Mouse (Mus musculus) urinary bladder, postnatal 36 days (tissue): ENCODE results near the gene Fam124a.
"Not testable (repeated sequence)": the region's sequence is repeated elsewhere in the genome, so short reads cannot be mapped to it uniquely, and the experiment has no call there.

ENCODE experiments used
- DNase-seq, 2 experiments: peaks; one replicate each; pipeline ENCODE4 v3.0.0; 2022; ENCODE audit warnings: low spot score in 2 of 2, mixed read lengths in 1 of 2

Fam124a gene

GRCm38 (mm10) chr14:62574906-62575305, 19.4 kb downstream of the Fam124a start:
- no peak for DNase-seq

GRCm38 (mm10) chr14:62575862-62576261, 20.3 kb downstream of the Fam124a start:
- DNase-seq: no peak

- DNase-seq: no peak
These were observed 25.4 kb downstream of the Fam124a start for GRCm38 (mm10) chr14:62580945-62581344.

DNA sequence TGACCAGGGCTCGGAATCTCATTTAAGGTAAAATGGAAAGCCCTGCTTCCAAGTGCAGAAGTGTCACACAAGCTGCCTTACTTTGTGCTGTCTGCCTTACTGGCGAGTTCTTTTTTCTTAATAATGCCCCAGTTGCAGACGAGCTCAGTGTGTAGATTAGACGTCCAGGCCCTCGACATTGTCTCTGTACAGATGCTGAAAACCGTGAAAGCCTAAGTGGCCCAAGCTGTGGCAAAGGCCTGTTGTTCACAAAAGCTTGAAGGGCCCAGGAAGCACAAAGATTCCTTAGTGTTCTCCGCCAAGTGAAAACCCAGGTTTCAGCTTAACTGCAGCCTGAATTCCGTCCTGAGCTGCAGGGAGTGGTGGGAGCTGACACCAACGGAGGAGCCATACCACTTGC, 26.2 kb downstream of the Fam124a start:
- no peak for DNase-seq

- no peak for DNase-seq
These were observed 29.1 kb downstream of the Fam124a start for GRCm38 (mm10) chr14:62584637-62585036.

- DNase-seq: no peak
These were observed 29.8 kb downstream of the Fam124a start for GRCm38 (mm10) chr14:62585338-62585737.

DNA sequence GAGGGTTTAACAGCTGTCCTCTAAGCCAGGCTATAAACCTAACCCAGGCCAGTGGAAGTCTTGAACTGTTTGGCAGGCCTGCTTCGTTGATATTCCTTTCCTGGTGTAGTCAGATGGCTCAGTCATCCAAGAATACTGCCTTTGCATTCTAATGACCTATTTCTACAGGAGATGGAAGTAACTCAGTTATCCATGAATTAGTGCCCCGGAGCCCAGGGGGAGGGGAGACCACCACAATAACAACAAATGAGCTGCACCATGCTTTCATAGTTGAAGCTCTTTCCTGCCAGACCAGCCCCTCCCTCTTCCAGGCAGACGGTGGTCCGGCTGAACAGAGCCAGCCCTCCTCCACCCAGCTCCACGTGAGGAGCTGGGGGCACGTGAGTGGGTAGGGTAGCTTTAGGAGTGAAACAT, 44.6 kb downstream of the Fam124a start:
- DNase-seq: no peak

DNA sequence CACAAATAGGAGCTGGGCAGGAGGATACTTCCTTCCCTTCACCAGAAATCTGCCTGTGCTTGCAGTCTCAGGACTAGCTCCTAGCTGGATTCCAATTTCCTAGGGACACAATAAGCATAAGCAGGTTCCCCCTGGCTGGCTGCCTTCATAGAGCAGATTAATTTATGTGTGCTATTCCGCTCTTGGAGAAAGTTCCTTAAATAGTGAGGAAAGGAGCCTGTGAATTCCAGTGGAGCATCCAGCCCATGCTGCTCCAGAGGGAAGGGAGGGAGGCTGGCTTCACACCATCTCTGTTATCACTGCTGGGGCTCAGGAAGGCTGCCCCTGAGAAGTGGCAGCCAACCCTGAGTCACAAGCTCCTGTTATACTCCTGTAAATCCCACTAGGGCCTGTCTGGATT, 46.7 kb downstream of the Fam124a start:
- DNase-seq: no peak

DNA sequence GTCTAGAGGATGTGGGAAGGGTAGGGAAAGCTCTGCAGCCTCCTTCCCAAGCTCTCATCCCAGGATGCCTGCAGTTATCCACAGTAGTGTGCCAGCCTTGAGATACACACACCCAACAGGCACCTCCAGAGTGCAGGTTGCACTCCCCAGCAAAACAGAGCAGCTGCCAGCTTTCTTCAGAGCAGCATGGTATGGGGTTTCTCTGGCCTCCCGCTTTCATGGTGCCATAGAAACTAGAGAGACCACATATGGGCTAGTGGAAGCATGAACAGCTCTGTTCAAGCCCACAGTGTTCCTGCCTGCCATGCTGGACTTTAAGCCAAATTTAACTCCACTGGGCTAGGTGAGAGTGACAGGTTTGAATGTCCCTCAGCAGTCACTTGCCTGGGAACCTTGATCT, 47.3 kb downstream of the Fam124a start:
- no peak for DNase-seq

DNA sequence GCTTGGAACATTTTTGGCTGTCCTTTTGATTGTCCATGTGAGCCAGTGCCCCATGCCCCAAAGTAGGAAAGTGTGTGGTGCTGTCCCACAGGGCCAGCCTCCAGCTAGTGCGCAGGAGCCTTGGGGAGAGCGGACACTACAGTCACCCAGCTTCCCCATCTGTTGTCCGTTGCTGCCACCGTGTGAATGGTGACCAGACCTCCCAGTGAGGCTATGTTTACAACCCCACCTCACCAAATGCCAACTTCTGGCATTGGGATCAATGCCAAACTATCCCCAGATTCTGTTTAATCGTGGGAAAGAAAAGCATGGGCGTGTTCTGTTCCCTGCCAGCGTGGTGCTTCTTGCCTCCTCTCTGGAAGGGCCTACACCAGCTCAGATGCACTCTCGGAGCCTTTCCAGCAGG, 52.3 kb downstream of the Fam124a start:
- no peak for DNase-seq

- DNase-seq: no peak
These were observed 54.4 kb downstream of the Fam124a start for GRCm38 (mm10) chr14:62609904-62610303.

DNA sequence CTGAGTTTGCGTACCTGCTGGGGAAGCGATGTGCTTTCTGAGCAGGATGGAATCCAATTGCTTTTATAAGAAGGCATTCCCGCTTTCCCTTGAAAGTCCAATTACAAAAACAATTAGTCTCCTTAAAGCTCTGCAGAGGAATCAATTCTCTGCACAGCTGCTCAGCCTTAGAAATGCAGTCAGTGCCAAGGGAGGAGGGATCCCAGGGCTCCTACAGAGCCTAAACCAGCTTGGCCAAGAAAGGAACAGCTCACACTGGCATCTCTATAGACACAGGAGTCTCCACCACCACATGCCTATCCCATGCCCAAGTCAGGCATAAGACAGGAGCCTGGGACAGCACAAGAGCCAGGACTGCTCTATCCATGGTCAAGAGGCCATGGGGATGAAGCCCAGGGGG, 66.9 kb downstream of the Fam124a start:
- no peak for DNase-seq

DNA sequence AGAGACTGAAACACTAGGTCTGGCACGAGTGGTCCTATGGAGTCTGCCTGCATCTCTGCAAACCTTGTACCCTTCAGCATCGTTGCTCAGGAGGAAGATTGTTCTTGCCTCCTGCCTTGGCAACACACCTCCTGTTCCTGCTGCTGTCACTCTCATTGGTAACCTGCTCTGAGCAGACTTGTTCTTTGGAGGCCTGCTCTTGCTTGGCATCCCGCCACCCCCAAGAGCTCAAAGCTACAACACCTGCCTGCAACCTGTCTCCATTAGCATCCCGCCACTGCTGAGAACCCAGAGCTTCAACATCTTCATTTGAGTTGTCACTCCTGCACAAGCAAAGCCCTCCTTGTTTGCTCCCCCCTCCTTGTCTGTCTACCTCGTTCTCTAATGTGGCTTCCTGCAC, 72.4 kb downstream of the Fam124a start:
- DNase-seq: no peak

DNA sequence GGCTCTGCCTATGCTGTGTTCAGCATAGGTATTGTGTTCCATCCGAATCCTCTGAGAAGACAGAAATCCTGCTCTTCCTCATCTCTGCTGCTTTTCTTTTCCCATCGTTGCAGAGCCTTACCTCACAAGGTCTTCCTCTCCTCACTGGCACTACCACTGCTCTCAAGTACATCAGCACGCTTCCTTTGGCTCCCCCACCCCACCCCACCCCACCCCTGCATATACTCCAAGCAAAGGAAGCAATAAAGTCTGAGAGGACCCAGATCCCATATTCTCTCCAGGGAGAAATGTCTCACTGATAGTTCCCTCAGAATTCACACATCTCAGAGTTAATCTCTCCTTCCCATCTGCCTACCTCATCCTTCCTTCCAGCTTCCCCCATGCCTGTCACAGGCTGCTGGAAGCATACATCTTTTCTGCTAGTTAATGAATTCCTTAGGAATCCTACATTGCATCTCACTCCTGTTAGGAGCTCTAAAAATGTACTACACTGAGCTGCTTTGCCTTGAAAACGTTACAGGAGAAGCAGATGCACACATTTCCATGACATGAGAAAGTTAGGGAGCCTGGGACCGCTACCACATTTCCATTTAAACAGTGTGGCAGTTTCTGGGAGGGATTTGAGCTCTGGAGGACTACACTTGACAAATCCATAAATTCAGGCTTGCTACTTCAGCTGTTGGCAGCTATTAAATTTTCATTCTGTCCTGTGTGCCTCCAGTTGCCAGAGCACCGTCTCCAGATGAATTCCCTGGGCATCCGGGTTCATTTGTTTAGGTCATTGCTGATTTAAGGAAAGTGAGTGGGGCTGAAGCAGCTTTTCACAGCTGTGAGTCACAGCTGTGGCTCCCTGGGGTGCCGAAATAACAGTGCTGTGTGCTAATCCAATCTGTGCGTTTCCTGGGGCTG, 82.2 kb downstream of the Fam124a start:
- DNase-seq: no peak

- no peak for DNase-seq
These were observed 82.8 kb downstream of the Fam124a start for GRCm38 (mm10) chr14:62638345-62638702.

DNA sequence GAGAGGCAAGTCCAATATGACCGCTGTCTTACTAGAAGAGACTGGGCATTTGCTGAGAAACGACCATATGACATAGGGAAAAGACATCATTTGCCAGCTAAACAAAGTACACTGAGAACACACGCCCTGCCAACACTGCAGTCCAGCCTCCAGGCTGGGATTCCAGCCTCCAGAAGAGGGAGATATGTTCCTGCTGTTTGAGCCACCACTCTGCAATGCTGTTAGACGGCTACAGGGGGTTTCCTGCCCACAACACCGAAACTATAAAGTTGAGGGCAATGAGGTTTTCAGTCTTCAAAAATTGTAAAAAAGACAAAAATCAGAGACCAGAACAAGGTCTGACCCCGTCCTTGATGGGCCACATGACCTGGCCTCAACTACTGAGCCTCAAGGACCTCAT, 83.6 kb downstream of the Fam124a start:
- DNase-seq: no peak

DNA sequence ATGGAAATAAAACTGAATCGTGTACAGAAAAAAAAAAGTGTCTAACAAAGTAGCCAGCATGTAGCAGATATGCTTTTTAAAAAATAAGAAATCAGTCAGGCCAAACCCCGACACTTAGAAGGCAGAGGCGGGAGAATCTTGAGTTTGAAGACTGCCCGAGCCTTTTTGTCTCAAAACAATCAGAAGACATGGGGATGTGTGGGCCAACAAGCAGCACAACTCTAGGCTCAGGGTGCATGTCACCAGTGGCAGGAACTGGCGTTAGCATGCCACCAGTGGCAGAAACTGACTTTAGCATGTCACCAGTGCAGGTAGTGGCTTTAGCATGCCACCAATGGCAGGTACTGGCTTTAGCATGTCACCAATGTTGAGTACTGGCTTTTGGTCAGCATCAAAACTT, 84.0 kb downstream of the Fam124a start:
- no peak for DNase-seq

GRCm38 (mm10) chr14:62640396-62640795, 84.9 kb downstream of the Fam124a start:
- no peak for DNase-seq

- not testable (repeated sequence) for DNase-seq
These were observed 86.8 kb downstream of the Fam124a start for GRCm38 (mm10) chr14:62642368-62642767.

DNA sequence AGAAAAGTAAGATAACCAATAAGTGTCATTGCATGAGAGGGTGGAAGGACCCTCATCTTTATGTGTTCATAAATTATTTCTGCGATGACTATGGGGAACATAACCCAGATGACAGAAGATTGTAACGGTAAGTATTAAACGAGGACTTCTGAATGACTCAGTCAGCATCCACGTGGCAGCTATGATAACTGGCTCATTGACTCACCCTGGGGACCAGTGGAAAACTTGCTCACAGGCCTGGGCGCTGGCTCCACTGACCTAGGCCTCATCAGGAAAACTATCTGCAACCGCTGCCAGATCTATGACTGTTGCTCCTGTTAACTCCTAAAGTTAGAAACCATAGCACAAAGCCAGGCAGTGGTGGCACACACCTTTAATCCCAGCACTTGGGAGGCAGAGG, 92.9 kb downstream of the Fam124a start:
- no peak for DNase-seq

DNA sequence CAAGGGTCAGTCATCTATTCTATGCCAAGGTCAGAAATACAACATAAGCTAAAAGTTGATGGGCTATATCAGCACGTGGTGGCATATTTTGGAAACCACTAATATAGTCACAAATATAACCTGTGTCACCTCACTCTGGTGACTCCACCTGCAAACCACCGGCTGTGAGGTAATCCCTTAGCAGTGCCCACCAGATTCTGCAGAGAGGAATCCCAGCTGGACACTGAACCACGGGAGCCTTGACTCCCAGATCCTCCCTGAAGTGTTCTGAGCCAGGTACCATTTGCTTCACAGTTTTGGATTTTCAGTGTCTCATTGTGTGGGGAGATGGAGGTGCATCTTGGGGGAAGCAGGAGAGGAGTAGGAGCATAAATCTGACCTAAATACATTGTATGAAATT, 94.8 kb downstream of the Fam124a start:
- no peak for DNase-seq

- no peak for DNase-seq
These were observed 96.2 kb downstream of the Fam124a start for GRCm38 (mm10) chr14:62651771-62652170.

- DNase-seq: no peak
These were observed 100.5 kb downstream of the Fam124a start for GRCm38 (mm10) chr14:62655996-62656395.

DNA sequence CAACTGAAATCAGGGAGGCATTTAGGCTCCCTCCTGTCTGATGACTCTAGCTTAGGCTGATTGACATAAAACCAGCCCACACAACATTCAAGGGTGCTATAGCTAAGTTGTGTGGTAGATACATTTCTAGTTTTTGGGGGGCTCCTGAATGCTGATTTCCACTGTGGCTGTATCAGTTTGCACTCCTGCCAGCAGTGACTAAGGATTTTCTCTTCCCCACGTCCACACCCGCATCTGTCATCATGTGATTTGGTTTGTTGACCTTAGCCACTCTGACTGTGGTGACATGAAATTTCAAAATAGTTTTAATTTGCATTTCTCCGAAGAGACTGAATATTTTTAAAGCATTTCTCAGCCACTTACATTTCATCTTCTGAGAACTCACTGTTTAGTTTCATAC, 101.9 kb downstream of the Fam124a start:
- no peak for DNase-seq
